Mouse (Mus musculus) embryo, embryonic 9.5 days (tissue): ENCODE measurements around the gene 3110040N11Rik.
"Not testable (repeated sequence)": the region's sequence is repeated elsewhere in the genome, so short reads cannot be mapped to it uniquely, and the experiment has no call there.

Experiments used
- DNase-seq: peaks from one replicate; pipeline ENCODE4 v3.0.0-alpha.2; 2017; ENCODE audit errors: extremely low spot score

Gene 3110040N11Rik

GRCm38 (mm10) chr7:81789095-81789757 is at the start of gene 3110040N11Rik:
TSS of gene 3110040N11Rik (minus strand) at chr7:81789478.
- DNase-seq = peak; percentile 88

- DNase-seq = not testable (repeated sequence)
Observed at GRCm38 (mm10) chr7:81837771-81838170, 48.5 kb upstream of the 3110040N11Rik start.

GRCm38 (mm10) chr7:81835430-81835829 is 46.2 kb upstream of the 3110040N11Rik start:
- no peak for DNase-seq

GRCm38 (mm10) chr7:81834847-81835246 is 45.6 kb upstream of the 3110040N11Rik start:
- DNase-seq = no peak

- peak; percentile 83 for DNase-seq
Observed at GRCm38 (mm10) chr7:81829379-81829894, 40.2 kb upstream of the 3110040N11Rik start, which contains the start of gene Btbd1. TSS of gene Btbd1 (minus strand) at chr7:81829431.

GRCm38 (mm10) chr7:81828681-81829378 is 39.6 kb upstream of the 3110040N11Rik start:
- DNase-seq = peak; percentile 73

GRCm38 (mm10) chr7:81827806-81828667 is 38.8 kb upstream of the 3110040N11Rik start:
- DNase-seq = no peak

- DNase-seq = no peak
Observed at GRCm38 (mm10) chr7:81825381-81825780, 36.1 kb upstream of the 3110040N11Rik start.

GRCm38 (mm10) chr7:81824906-81825305 is 35.6 kb upstream of the 3110040N11Rik start:
- DNase-seq = no peak

- DNase-seq = no peak
Observed at GRCm38 (mm10) chr7:81806067-81806466, 16.8 kb upstream of the 3110040N11Rik start.

- DNase-seq = no peak
Observed at GRCm38 (mm10) chr7:81788536-81788935, 742 bp downstream of the 3110040N11Rik start.

- no peak for DNase-seq
Observed at GRCm38 (mm10) chr7:81777667-81778218, 11.5 kb downstream of the 3110040N11Rik start.

- DNase-seq = no peak
Observed at GRCm38 (mm10) chr7:81775325-81775724, 14.0 kb downstream of the 3110040N11Rik start.

GRCm38 (mm10) chr7:81772786-81773539 is 16.3 kb downstream of the 3110040N11Rik start:
- no peak for DNase-seq

- no peak for DNase-seq
Observed at GRCm38 (mm10) chr7:81763110-81763845, 26.0 kb downstream of the 3110040N11Rik start.

- DNase-seq = peak; percentile 97
Observed at GRCm38 (mm10) chr7:81762180-81763109, 26.8 kb downstream of the 3110040N11Rik start, which contains the start of gene Ramac. TSS of gene Ramac (plus strand) at chr7:81762925.

GRCm38 (mm10) chr7:81747956-81748355 is 41.3 kb downstream of the 3110040N11Rik start:
- DNase-seq = no peak

- DNase-seq = peak; percentile 11
Observed at GRCm38 (mm10) chr7:81744145-81744544, 45.1 kb downstream of the 3110040N11Rik start.

- DNase-seq = no peak
Observed at GRCm38 (mm10) chr7:81740010-81740409, 49.3 kb downstream of the 3110040N11Rik start.
